Mouse (Mus musculus) erythroid progenitor cell, adult 5-6 weeks (primary cell): ENCODE measurements around the gene Acp2. TPM values are rescaled to one million over a fixed set of nuclear protein-coding genes. Genes with fewer than 3 reads are reported as not detected.
A peak's percentile ranks its signal among the peaks of the same experiment; 100 is the strongest.
"Not testable (repeated sequence)": the region's sequence is repeated elsewhere in the genome, so short reads cannot be mapped to it uniquely, and the experiment has no call there.

Experiments used
- ATAC-seq: replicated peaks from 2 replicates; pipeline ENCODE4 v1.8.0; 2016; ENCODE audit warnings: moderate number of reproducible peaks, mild to moderate bottlenecking, moderate TSS enrichment, inconsistent platforms; ENCODE audit not compliant: poor library complexity, low FRiP score, severe bottlenecking
- total RNA-seq, 2 experiments: library from RNA; stranded (forward) in 1 of 2; stranded (reverse) in 1 of 2; fragments of 150-400 nt in 1 of 2; fragments of 186-747, 209-891 nt in 1 of 2; gene quantifications; 2 replicates each; pipeline versions ENCODE4 v1.2.3 to v1.2.4; 2015 to 2017; ENCODE audit warnings: low replicate concordance in 2 of 2

Acp2 gene
- total RNA-seq, 2 experiments from 2014 or later, result 1.7 to 6.7 TPM

GRCm38 (mm10) chr2:91187431-91187830 is 15.3 kb upstream of the Acp2 start:
- ATAC-seq, result no peak

GRCm38 (mm10) chr2:91190501-91190900 is 12.2 kb upstream of the Acp2 start:
- no peak for ATAC-seq

GRCm38 (mm10) chr2:91194624-91195332 is 7.9 kb upstream of the Acp2 start:
- ATAC-seq, result no peak

GRCm38 (mm10) chr2:91196577-91197001 is 6.1 kb upstream of the Acp2 start:
- ATAC-seq, result no peak

- ATAC-seq, result no peak
These were observed 3.8 kb upstream of the Acp2 start for GRCm38 (mm10) chr2:91198888-91199287.

GRCm38 (mm10) chr2:91202972-91203656 is 429 bp downstream of the Acp2 start:
- ATAC-seq, result peak; percentile 52; the same call in 1 of the 2 replicates

GRCm38 (mm10) chr2:91206254-91206775 is 3.6 kb downstream of the Acp2 start:
- no peak for ATAC-seq

GRCm38 (mm10) chr2:91213311-91213710 is 10.6 kb downstream of the Acp2 start:
- ATAC-seq, result no peak

- ATAC-seq, result no peak
These were observed 14.3 kb downstream of the Acp2 start for GRCm38 (mm10) chr2:91217032-91217431.

- no peak for ATAC-seq
These were observed 17.8 kb downstream of the Acp2 start for GRCm38 (mm10) chr2:91220501-91220900.

GRCm38 (mm10) chr2:91223614-91224013 is 20.9 kb downstream of the Acp2 start:
- ATAC-seq, result no peak

- ATAC-seq, result no peak
These were observed 27.1 kb downstream of the Acp2 start for GRCm38 (mm10) chr2:91229735-91230134.

GRCm38 (mm10) chr2:91236601-91237510 is 34.2 kb downstream of the Acp2 start, which contains the start of gene Ddb2:
TSS of gene Ddb2 (minus strand) at chr2:91236982.
- peak; percentile 96 for ATAC-seq

GRCm38 (mm10) chr2:91237511-91238080 is 34.9 kb downstream of the Acp2 start:
- ATAC-seq, result not testable (repeated sequence)

GRCm38 (mm10) chr2:91242547-91242946 is 39.9 kb downstream of the Acp2 start:
- no peak for ATAC-seq

GRCm38 (mm10) chr2:91243416-91243815 is 40.7 kb downstream of the Acp2 start:
- no peak for ATAC-seq

- ATAC-seq, result peak; percentile 73
These were observed 42.0 kb downstream of the Acp2 start for GRCm38 (mm10) chr2:91244557-91245228.

- ATAC-seq, result no peak
These were observed 45.7 kb downstream of the Acp2 start for GRCm38 (mm10) chr2:91248366-91248765.

- ATAC-seq, result no peak
These were observed 49.3 kb downstream of the Acp2 start for GRCm38 (mm10) chr2:91252001-91252400.
